Mouse (Mus musculus): ENCODE data around the gene Fam53b. TPM values are rescaled to one million over a fixed set of nuclear protein-coding genes. Genes with fewer than 3 reads are reported as not detected.

The Fam53b gene
- polyA plus RNA-seq, 1 experiment from 2014 or later, result 16.6 TPM

DNA sequence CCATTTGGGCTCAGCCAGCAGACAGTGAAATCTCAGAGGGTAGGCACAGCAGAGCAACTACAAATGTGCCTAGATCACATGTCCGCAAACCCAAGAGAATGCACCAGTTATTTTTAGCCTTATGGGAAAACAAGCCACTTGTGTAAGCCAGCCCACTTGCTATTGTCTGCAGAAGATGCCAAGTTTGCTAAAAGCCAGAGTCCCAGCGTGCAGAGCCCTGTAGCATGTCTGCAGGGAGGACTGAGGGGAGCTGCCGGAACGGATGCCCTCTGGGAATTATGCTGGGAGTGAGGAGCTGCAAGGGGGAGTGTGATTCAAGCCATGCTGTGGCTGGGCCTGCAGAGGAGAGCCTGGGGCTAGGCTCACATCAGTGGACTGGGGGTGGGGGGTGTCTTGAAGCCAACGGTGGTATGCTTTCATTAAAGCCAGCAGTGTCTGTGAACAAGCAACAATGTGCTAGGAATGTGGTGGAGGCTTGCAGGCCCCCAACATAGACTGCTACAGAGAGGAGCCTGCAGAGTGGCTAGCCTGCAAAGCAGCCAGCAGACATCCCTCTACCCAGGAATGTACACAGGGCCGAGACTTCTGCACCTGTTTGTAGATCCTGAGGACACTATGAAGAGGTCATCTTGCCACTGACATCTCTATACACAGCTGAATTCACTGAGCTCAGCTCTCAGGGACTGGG, 99.3 kb downstream of the Fam53b start:
- 47% methylated on average over 6 of the region's 6 CpGs for whole genome bisulfite sequencing
- H3K9ac ChIP-seq, result no peak overlapping the region; the same call in 1 of the 2 replicates
- no peaks in the 10 kb centered on the region for H3K27me3 ChIP-seq (ENCODE audit: control insufficient read depth, insufficient read depth, low read length)
- H3K9me3 ChIP-seq (ENCODE audit: control insufficient read depth, low read length), result no peaks in the 10 kb centered on the region
- peaks cover 33% of the 10 kb centered on the region for H3K4me1 ChIP-seq (replicated peaks; ENCODE audit: control insufficient read depth, insufficient read depth, low read length)
- ATAC-seq (ENCODE audit: low FRiP score), result peak; percentile 42; the same call in 1 of the 2 replicates
- H3K27ac ChIP-seq, result peak overlapping the region; percentile 77
- no peak overlapping the region for H3K4me2 ChIP-seq (replicated peaks)
- H3K4me3 ChIP-seq (replicated peaks; ENCODE audit: low read length), result no peak overlapping the region
- peaks cover 14% of the 10 kb centered on the region; the same call in 1 of the 2 replicates for H3K36me3 ChIP-seq (replicated peaks; ENCODE audit: control insufficient read depth, insufficient read depth)
- peak; percentile 71 for DNase-seq (ENCODE audit: low spot score)

DNA sequence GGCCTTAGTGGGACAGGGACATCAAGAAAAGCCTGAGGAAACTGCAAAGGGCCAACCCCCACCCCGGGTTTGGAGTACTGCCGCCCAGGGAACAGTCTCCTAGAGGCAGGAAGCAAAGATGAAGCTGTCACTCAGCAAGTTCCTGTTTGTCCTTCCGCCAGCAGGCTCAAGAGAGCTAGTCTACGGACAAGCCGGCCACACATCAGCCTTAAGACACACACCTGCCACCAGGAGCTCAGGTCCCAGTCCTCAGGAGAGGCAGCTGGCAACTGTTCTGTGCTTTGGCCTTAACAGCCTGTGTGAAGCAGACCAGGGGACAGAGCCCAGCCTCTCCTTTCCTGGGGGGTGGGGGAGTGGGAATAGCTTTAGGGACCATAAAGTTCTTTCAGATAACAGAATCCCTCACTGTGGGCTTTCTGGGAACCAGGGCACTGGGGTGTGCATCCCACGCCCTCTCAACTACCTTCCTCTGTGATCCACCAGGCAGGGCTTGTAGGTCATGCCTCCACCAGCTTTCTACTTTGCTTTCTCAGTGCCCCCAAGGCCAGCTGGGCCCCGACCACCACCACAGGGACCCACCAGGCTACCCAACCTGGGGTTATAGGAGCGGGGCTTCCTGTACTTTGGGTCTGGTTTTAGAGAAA, 100.1 kb downstream of the Fam53b start:
- ATAC-seq (ENCODE audit: low FRiP score) (no peak), DNase-seq (ENCODE audit: low spot score) (no peak)
- peak overlapping the region; percentile 77; the same call in 1 of the 2 replicates for H3K27ac ChIP-seq
- no peaks in the 10 kb centered on the region for H3K27me3 ChIP-seq (ENCODE audit: control insufficient read depth, insufficient read depth, low read length)
- peaks cover 33% of the 10 kb centered on the region for H3K4me1 ChIP-seq (replicated peaks; ENCODE audit: control insufficient read depth, insufficient read depth, low read length)
- no peak overlapping the region for H3K4me2 ChIP-seq (replicated peaks)
- peaks cover 14% of the 10 kb centered on the region; the same call in 1 of the 2 replicates for H3K36me3 ChIP-seq (replicated peaks; ENCODE audit: control insufficient read depth, insufficient read depth)
- H3K4me3 ChIP-seq (replicated peaks; ENCODE audit: low read length), result no peak overlapping the region
- 74% methylated on average over 8 of the region's 8 CpGs for WGBS
- H3K9me3 ChIP-seq (ENCODE audit: control insufficient read depth, low read length), result no peaks in the 10 kb centered on the region
- no peak overlapping the region for H3K9ac ChIP-seq

GRCm38 (mm10) chr7:132712956-132713355, 100.7 kb downstream of the Fam53b start:
- Histone ChIP-seq H3K4me1 (replicated peaks; ENCODE audit: control insufficient read depth, insufficient read depth, low read length) (peaks cover 33% of the 10 kb centered on the region), H3K9ac (no peak overlapping the region), H3K4me2 (replicated peaks) (no peak overlapping the region), H3K9me3 (ENCODE audit: control insufficient read depth, low read length) (no peaks in the 10 kb centered on the region), H3K36me3 (replicated peaks; ENCODE audit: control insufficient read depth, insufficient read depth) (peaks cover 14% of the 10 kb centered on the region; the same call in 1 of the 2 replicates), H3K27ac (no peak overlapping the region; the same call in 1 of the 2 replicates), H3K4me3 (replicated peaks; ENCODE audit: low read length) (no peak overlapping the region), H3K27me3 (ENCODE audit: control insufficient read depth, insufficient read depth, low read length) (no peaks in the 10 kb centered on the region)
- WGBS, result 88% methylated on average over 7 of the region's 7 CpGs
- ATAC-seq (ENCODE audit: low FRiP score) (no peak), DNase-seq (ENCODE audit: low spot score) (no peak)

DNA sequence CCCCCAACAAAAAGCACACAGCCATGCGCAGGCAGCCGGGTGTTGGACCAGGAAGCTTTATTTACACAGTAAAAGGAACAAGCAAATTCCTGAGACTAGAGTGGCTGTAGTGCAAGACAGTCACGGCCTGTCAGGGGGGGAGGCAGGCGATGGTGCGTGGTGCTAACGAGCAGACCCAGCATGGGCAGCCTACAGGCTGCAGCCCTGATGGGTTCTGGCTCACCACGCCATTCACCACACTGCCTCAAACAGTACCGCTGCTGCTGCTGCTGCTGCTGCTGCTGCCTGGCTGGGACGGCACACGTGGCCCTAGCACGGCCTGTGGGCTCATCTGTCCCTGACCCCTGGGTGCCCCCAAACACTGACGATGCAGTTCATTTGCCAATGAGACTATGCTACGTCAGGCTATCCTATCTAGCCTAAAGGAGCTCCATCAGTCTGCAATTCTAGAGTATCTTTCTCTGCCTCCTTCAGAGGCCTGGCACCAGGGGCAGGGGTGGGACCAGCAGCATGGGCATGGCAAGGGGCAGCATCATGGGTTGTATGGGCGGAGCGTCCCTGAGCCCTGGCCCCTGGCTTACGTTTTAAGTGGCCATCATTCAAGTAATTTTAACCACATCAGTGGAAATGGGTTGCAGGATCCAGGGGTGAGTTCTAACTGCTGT, 101.5 kb downstream of the Fam53b start:
- no peaks in the 10 kb centered on the region for H3K27me3 ChIP-seq (ENCODE audit: control insufficient read depth, insufficient read depth, low read length)
- H3K27ac ChIP-seq, result 0 out of 2 replicates have a peak overlapping the region, but pooled peaks have one; percentile 27
- no peak overlapping the region for H3K4me3 ChIP-seq (replicated peaks; ENCODE audit: low read length)
- peak; percentile 61; the same call in 1 of the 2 replicates for ATAC-seq (ENCODE audit: low FRiP score)
- H3K4me1 ChIP-seq (replicated peaks; ENCODE audit: control insufficient read depth, insufficient read depth, low read length), result peaks cover 33% of the 10 kb centered on the region
- no peak for DNase-seq (ENCODE audit: low spot score)
- H3K9ac ChIP-seq, result 0 out of 2 replicates have a peak overlapping the region, but pooled peaks have one; percentile 31
- H3K9me3 ChIP-seq (ENCODE audit: control insufficient read depth, low read length), result no peaks in the 10 kb centered on the region
- H3K36me3 ChIP-seq (replicated peaks; ENCODE audit: control insufficient read depth, insufficient read depth), result peaks cover 14% of the 10 kb centered on the region; the same call in 1 of the 2 replicates
- no peak overlapping the region for H3K4me2 ChIP-seq (replicated peaks)
- 39% methylated on average over 16 of the region's 16 CpGs for WGBS

GRCm38 (mm10) chr7:132711579-132711978, 102.1 kb downstream of the Fam53b start:
- ATAC-seq (ENCODE audit: low FRiP score) (0 out of 2 replicates have a peak, but pooled peaks have one; percentile 6), DNase-seq (ENCODE audit: low spot score) (no peak)
- Histone ChIP-seq H3K9me3 (ENCODE audit: control insufficient read depth, low read length) (no peaks in the 10 kb centered on the region), H3K4me2 (replicated peaks) (no peak overlapping the region), H3K4me1 (replicated peaks; ENCODE audit: control insufficient read depth, insufficient read depth, low read length) (peaks cover 33% of the 10 kb centered on the region), H3K9ac (no peak overlapping the region), H3K4me3 (replicated peaks; ENCODE audit: low read length) (no peak overlapping the region), H3K27ac (0 out of 2 replicates have a peak overlapping the region, but pooled peaks have one; percentile 27), H3K27me3 (ENCODE audit: control insufficient read depth, insufficient read depth, low read length) (no peaks in the 10 kb centered on the region), H3K36me3 (replicated peaks; ENCODE audit: control insufficient read depth, insufficient read depth) (peaks cover 14% of the 10 kb centered on the region; the same call in 1 of the 2 replicates)
- WGBS, result 68% methylated on average over 9 of the region's 9 CpGs

DNA sequence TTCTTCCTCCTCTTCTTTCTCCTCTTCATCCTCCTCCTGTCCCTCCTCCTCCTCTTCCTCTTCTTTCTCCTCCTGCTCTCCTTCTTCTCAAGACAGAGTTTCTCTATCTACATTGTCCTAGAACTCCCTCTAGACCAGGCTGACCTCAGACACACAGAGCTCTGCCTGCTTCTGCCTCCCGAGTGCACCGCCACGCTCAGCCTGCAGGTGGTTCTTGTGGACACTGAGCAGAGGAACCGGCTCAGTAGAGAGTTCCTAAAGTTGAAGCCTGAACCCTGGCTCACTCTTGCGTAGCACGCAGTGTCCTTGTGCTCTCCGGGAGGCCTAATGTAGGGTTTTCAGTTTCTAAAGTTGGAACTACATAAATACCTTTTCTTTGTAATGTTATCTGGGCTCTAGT, 108.6 kb downstream of the Fam53b start:
- Histone ChIP-seq H3K4me3 (replicated peaks; ENCODE audit: low read length) (no peak overlapping the region), H3K9me3 (ENCODE audit: control insufficient read depth, low read length) (no peaks in the 10 kb centered on the region), H3K9ac (no peak overlapping the region), H3K36me3 (replicated peaks; ENCODE audit: control insufficient read depth, insufficient read depth) (no peaks in the 10 kb centered on the region), H3K27ac (no peak overlapping the region), H3K27me3 (ENCODE audit: control insufficient read depth, insufficient read depth, low read length) (no peaks in the 10 kb centered on the region), H3K4me1 (replicated peaks; ENCODE audit: control insufficient read depth, insufficient read depth, low read length) (no peaks in the 10 kb centered on the region), H3K4me2 (replicated peaks) (no peak overlapping the region)
- no peak for ATAC-seq (ENCODE audit: low FRiP score)
- WGBS, result 94% methylated on average over 7 of the region's 7 CpGs
- DNase-seq (ENCODE audit: low spot score), result no peak

- Histone ChIP-seq H3K4me2 (replicated peaks) (no peak overlapping the region), H3K4me1 (replicated peaks; ENCODE audit: control insufficient read depth, insufficient read depth, low read length) (no peaks in the 10 kb centered on the region), H3K4me3 (replicated peaks; ENCODE audit: low read length) (no peak overlapping the region), H3K9me3 (ENCODE audit: control insufficient read depth, low read length) (no peaks in the 10 kb centered on the region), H3K36me3 (replicated peaks; ENCODE audit: control insufficient read depth, insufficient read depth) (no peaks in the 10 kb centered on the region), H3K9ac (no peak overlapping the region), H3K27me3 (ENCODE audit: control insufficient read depth, insufficient read depth, low read length) (no peaks in the 10 kb centered on the region), H3K27ac (no peak overlapping the region)
- ATAC-seq (ENCODE audit: low FRiP score) (no peak), DNase-seq (ENCODE audit: low spot score) (no peak)
- 91% methylated on average over 8 of the region's 8 CpGs for WGBS
Observed at GRCm38 (mm10) chr7:132704310-132704875, 109.3 kb downstream of the Fam53b start.

GRCm38 (mm10) chr7:132703515-132704309, 110.0 kb downstream of the Fam53b start:
- Histone ChIP-seq H3K27me3 (ENCODE audit: control insufficient read depth, insufficient read depth, low read length) (no peaks in the 10 kb centered on the region), H3K4me3 (replicated peaks; ENCODE audit: low read length) (no peak overlapping the region), H3K9me3 (ENCODE audit: control insufficient read depth, low read length) (no peaks in the 10 kb centered on the region), H3K4me2 (replicated peaks) (no peak overlapping the region), H3K27ac (no peak overlapping the region), H3K4me1 (replicated peaks; ENCODE audit: control insufficient read depth, insufficient read depth, low read length) (no peaks in the 10 kb centered on the region), H3K9ac (no peak overlapping the region), H3K36me3 (replicated peaks; ENCODE audit: control insufficient read depth, insufficient read depth) (no peaks in the 10 kb centered on the region)
- no peak for DNase-seq (ENCODE audit: low spot score)
- no peak for ATAC-seq (ENCODE audit: low FRiP score)
- WGBS, result 90% methylated on average over 9 of the region's 9 CpGs
